Mouse (Mus musculus) forebrain, embryonic 10.5 days (tissue): ENCODE measurements around the gene Gpr25. TPM values are rescaled to one million over a fixed set of nuclear protein-coding genes. Genes with fewer than 3 reads are reported as not detected.

ENCODE experiments used
- DNase-seq: peaks from one replicate; pipeline ENCODE4 v3.0.0-alpha.2; 2017; ENCODE audit warnings: low spot score; ENCODE audit errors: extremely low spot score
- H3K27ac ChIP-seq: fragments of 300-500 bp; sonication (generic); 2 replicates; pipeline ENCODE4 v1.5.1; 2016; ENCODE audit warnings: mild to moderate bottlenecking
- H3K27me3 ChIP-seq: fragments of 300-500 bp; sonication (generic); 2 replicates; pipeline ENCODE4 v1.6.1; 2016; ENCODE audit warnings: mild to moderate bottlenecking; ENCODE audit not compliant: poor library complexity, severe bottlenecking
- H3K36me3 ChIP-seq: fragments of 300-500 bp; sonication (generic); replicated peaks from 2 replicates; pipeline ENCODE4 v1.6.1; 2016; ENCODE audit warnings: mild to moderate bottlenecking, moderate library complexity
- H3K4me1 ChIP-seq: fragments of 300-500 bp; sonication (generic); 2 replicates; pipeline ENCODE4 v1.6.1; 2016
- H3K4me3 ChIP-seq: fragments of 300-500 bp; sonication (generic); 2 replicates; pipeline ENCODE4 v1.5.1; 2016; ENCODE audit warnings: mild to moderate bottlenecking, moderate library complexity
- H3K9me3 ChIP-seq: fragments of 300-500 bp; sonication (generic); 2 replicates; pipeline ENCODE4 v1.6.1; 2016; ENCODE audit warnings: mild to moderate bottlenecking, moderate library complexity
- WGBS: fragments of 180-500 bp; shearing (Covaris S2); methylation state at CpG from one replicate; pipeline ENCODE4 v1.1.7; 2016; 5-methylcytosine and 5-hydroxymethylcytosine counted together
- polyA plus RNA-seq: library from polyadenylated mRNA; unstranded; fragments of >200 nt; fragmentation: Nextera tagmentation; extraction: Ambion mirVana; gene quantifications from 2 replicates; pipeline ENCODE4 v1.2.1, GENCODE M21; 2016

Gene Gpr25
- not detected in 2 replicates for polyA plus RNA-seq

DNA sequence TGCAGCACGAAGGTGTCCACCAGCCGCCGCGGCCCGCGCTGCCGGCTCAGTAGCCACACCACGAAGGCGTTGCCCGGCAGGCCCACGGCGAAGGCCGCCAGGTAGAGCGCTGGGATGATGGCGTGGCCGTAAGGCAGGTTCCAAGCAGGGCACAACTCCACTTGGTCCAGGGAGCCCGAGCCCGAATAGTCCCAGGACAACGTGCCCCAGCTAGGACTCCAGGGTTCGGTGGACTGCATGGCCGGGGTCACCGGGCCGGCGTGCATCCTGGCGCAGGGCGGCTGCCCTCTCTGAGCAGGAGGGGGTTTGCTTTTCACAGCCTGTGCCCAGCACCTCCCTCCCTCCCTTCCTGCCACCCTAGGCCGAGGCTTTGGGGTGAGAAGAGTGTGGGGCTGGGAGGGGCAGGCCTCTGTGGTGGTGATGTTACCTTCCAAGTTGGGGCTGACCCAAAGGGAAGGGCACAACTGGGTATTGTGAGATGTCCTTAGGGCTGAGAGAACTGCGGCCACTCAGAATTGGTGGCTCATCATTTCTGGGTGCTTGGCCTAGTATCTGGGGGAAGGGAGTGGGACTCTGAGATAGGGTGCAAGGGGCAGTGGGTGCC, at the start of gene Gpr25:
Gpr25 (minus strand) TSS at position 239 of the 604 bp plus-strand sequence.
- Histone ChIP-seq H3K27ac (peak within 1 kb of the TSS; percentile 71), H3K27me3 (peaks cover 80% of the 10 kb centered on the region), H3K9me3 (no peaks in the 10 kb centered on the region), H3K4me1 (peaks cover 31% of the 10 kb centered on the region), H3K36me3 (no peaks in the 10 kb centered on the region), H3K4me3 (peak within 1 kb of the TSS; percentile 63)
- 7% methylated on average over 28 of the region's 28 CpGs for WGBS
- no peak for DNase-seq

DNA sequence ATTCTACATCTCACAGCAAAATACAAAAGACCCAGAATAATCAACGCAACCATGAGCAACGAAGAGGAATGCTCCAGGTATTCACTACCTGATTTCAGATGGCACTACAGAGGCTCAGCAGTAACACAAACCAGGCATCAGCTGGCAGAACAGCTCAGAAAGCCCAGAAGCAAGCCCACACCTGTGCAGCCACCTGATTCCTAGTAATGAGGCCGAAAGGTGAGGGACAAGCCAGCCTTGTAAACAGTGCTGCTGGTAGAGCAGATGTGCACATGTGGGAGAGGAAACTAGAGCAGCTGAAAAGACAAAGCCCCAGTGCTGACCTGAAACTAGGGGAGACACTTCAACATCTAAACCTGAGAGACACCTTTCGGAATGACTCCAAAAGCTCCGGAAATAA, 48.5 kb upstream of the Gpr25 start:
- H3K36me3 ChIP-seq: peaks cover 2% of the 10 kb centered on the region; the same call in 1 of the 2 replicates
- no peak overlapping the region for H3K27ac ChIP-seq
- no peak for DNase-seq
- H3K9me3 ChIP-seq: no peaks in the 10 kb centered on the region
- 94% methylated on average over 5 of the region's 5 CpGs for WGBS
- no peak overlapping the region for H3K4me3 ChIP-seq
- 0 out of 2 replicates have a peak, but pooled peaks cover 2% of the 10 kb centered on the region for H3K4me1 ChIP-seq
- no peaks in the 10 kb centered on the region for H3K27me3 ChIP-seq

DNA sequence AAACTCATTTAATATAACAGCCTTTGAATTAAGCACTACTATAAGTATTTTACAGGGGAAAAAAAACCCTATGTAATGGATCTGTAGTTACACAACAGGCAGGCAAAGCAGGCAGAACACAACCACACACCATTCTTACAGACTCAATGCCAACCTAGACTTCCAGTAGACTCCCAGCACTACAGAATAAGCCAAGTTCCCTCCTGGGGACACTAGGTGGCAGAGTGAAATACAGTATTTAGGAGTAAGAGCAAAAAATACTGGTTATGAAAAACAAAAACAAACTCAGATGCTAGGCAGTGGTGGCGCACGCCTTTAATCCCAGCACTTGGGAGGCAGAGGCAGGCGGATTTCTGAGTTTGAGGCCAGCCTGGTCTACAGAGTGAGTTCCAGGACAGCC, 45.8 kb upstream of the Gpr25 start:
- Histone ChIP-seq H3K27me3 (no peaks in the 10 kb centered on the region), H3K4me3 (no peak overlapping the region), H3K4me1 (0 out of 2 replicates have a peak, but pooled peaks cover 2% of the 10 kb centered on the region), H3K27ac (no peak overlapping the region), H3K36me3 (peaks cover 13% of the 10 kb centered on the region), H3K9me3 (no peaks in the 10 kb centered on the region)
- 83% methylated on average over 3 of the region's 3 CpGs for WGBS
- no peak for DNase-seq

GRCm38 (mm10) chr1:136293961-136294360, 33.3 kb upstream of the Gpr25 start:
- Histone ChIP-seq H3K36me3 (peaks cover 40% of the 10 kb centered on the region), H3K4me3 (no peak overlapping the region), H3K27me3 (no peaks in the 10 kb centered on the region), H3K9me3 (no peaks in the 10 kb centered on the region), H3K4me1 (0 out of 2 replicates have a peak, but pooled peaks cover 2% of the 10 kb centered on the region), H3K27ac (no peak overlapping the region)
- DNase-seq: no peak

DNA sequence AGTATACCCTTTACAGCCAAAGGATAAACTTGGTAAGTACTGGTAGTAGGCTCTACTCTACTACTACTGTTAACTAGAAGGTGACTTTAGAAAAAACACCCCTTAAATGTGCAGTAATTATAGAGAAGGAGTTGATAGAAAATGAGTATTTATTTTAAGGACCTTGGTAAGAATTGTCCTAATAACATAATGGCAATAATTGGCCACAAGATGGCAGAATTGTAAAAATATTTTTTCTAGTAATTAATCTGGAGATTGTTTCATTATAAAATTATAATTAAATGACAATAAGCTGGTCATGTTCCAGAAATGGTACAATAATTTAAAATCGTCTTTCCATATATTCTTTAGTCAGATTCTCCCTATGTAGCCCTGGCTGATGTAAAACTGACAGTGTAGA, 29.1 kb upstream of the Gpr25 start:
- Histone ChIP-seq H3K9me3 (no peaks in the 10 kb centered on the region), H3K4me1 (no peaks in the 10 kb centered on the region), H3K27ac (no peak overlapping the region), H3K36me3 (peaks cover 31% of the 10 kb centered on the region), H3K27me3 (no peaks in the 10 kb centered on the region), H3K4me3 (no peak overlapping the region)
- no peak for DNase-seq
- 78% methylated on average over 1 of the region's 1 CpGs for WGBS

DNA sequence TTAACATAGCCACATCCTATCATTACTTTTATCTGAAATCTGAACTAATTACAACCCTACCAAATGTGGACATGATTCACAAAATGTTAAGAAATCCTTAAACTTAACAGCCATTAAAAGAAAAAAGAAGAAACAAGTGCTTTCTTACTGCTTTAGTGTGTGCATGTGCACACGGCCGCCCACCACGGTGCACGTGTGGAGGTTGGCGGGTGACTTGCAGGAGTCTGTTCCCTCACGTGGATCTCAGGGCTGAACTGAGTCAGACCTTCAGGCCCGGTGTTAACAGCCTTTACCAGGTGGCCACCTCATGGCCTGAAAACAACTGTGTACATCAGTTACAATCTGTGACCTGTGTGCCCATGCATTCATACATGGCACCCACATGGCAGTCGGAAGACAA, 16.7 kb upstream of the Gpr25 start:
- no peak for DNase-seq
- 92% methylated on average over 8 of the region's 8 CpGs for WGBS
- Histone ChIP-seq H3K4me1 (no peaks in the 10 kb centered on the region), H3K27me3 (no peaks in the 10 kb centered on the region), H3K9me3 (peaks cover 3% of the 10 kb centered on the region; the same call in 1 of the 2 replicates), H3K27ac (no peak overlapping the region), H3K36me3 (peaks cover 98% of the 10 kb centered on the region), H3K4me3 (no peak overlapping the region)

DNA sequence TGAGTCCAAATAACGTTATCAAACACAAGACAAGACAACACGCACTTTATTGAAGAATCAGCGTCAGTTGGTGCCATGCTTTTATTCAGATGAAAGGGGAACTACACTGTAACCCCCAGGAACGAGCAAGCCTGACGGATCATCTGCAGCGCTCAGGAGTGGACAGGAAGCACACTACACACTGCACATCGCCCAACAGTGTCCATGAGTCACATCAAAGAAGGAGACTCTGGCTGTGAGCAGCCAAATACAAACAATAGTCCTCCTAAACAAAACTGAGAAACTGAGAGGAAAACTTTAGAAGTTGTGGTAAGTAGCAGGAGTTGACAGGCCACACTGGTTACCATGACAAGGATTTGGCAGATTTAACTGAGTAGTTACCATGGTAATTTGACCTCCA, 7.6 kb upstream of the Gpr25 start:
- no peak overlapping the region for H3K27ac ChIP-seq
- H3K9me3 ChIP-seq: no peaks in the 10 kb centered on the region
- DNase-seq: no peak
- 0 out of 2 replicates have a peak, but pooled peaks cover 4% of the 10 kb centered on the region for H3K4me1 ChIP-seq
- H3K4me3 ChIP-seq: no peak overlapping the region
- WGBS: 85% methylated on average over 7 of the region's 7 CpGs
- H3K27me3 ChIP-seq: peaks cover 7% of the 10 kb centered on the region
- peaks cover 51% of the 10 kb centered on the region for H3K36me3 ChIP-seq

DNA sequence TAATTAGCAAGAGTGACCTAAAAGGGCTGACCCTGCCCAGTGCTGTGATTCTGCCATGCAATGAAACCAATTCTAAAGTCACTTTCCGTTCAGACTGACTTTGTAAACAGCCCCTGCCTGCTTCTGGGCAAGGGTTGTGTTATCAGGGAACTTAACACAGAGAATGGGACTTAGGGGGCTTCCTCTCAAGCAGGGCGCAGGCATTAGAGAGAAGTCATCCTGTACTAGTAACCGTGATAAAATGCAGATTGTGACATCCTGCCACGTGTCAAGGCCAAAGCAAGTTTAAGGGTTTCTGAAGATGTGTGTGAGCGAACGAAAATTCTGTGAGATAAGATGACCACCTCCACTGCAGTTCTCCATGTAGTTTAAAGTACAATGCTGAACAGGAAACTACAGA, 5.5 kb upstream of the Gpr25 start:
- Histone ChIP-seq H3K27me3 (peaks cover 27% of the 10 kb centered on the region), H3K4me1 (0 out of 2 replicates have a peak, but pooled peaks cover 9% of the 10 kb centered on the region), H3K9me3 (no peaks in the 10 kb centered on the region), H3K27ac (no peak overlapping the region), H3K36me3 (peaks cover 30% of the 10 kb centered on the region), H3K4me3 (no peak overlapping the region)
- DNase-seq: no peak
- WGBS: 72% methylated on average over 6 of the region's 6 CpGs

GRCm38 (mm10) chr1:136263355-136263754, 2.7 kb upstream of the Gpr25 start:
- Histone ChIP-seq H3K27me3 (peaks cover 55% of the 10 kb centered on the region), H3K27ac (no peak overlapping the region), H3K4me3 (no peak overlapping the region), H3K9me3 (no peaks in the 10 kb centered on the region), H3K4me1 (peaks cover 28% of the 10 kb centered on the region), H3K36me3 (peaks cover 7% of the 10 kb centered on the region)
- no peak for DNase-seq
- 76% methylated on average over 5 of the region's 5 CpGs for WGBS

DNA sequence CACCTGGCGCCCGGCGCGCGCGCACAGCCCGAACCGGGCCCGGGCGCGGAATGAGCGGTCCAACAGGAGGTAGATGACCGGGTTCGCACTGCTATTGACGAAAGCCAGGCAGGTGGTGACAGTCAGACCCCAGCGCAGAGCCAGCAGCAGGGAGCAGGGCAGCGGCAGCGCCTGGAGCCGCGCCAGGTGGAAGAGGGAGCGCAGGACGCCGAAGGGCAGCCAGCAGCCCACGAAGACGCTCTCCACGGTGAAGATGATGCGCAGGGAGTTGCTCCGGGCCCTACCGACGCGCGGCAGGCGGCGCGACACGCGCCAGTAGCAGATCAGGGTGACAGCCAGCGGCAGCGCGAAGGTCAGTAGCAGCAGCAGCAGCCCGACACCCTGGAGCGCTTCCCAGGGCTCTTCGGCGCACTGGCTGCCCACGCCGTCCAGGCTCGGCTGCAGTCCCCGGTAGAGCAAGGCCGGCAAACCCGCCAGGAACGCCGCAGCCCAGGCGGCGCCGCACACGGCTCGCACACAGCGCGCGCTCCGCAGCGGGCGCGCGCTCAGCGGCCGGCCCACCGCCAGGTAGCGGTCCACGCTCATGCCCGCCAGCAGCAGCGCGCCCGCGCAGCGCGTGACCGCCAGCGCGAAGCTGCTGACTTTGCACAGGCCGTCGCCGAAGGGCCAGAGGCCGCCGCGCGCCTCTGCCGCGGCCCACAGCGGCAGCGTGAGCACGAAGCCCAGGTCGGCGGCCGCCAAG, 609 bp downstream of the Gpr25 start:
- no peaks in the 10 kb centered on the region for H3K36me3 ChIP-seq
- under 1% methylated on average over 95 of the region's 95 CpGs for WGBS
- H3K9me3 ChIP-seq: no peaks in the 10 kb centered on the region
- peak overlapping the region; percentile 71 for H3K27ac ChIP-seq
- peak overlapping the region; percentile 63 for H3K4me3 ChIP-seq
- H3K4me1 ChIP-seq: peaks cover 38% of the 10 kb centered on the region
- H3K27me3 ChIP-seq: peaks cover 87% of the 10 kb centered on the region
- peak; percentile 47 for DNase-seq

DNA sequence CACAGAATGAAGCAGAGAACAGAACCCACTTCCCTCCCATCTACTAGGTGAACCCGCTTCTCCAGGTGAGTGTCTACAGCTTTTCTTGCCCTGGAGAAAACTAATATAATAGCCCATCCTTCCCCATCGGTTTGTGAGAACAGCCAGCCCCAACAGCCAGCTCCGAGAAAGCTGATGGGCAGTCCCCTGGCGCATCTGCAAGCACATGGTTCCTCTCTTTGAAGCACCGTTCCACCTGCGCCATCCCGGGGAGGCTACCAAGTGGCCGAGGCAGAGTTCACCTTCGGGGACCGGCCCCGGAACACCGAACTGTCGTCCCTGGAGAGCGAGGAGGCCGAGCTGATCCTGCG, 1.2 kb downstream of the Gpr25 start:
- H3K27me3 ChIP-seq: peaks cover 91% of the 10 kb centered on the region
- H3K4me3 ChIP-seq: peak overlapping the region; percentile 63
- H3K4me1 ChIP-seq: peaks cover 42% of the 10 kb centered on the region
- no peak overlapping the region for H3K27ac ChIP-seq
- WGBS: 3% methylated on average over 16 of the region's 16 CpGs
- H3K9me3 ChIP-seq: no peaks in the 10 kb centered on the region
- DNase-seq: no peak
- no peaks in the 10 kb centered on the region for H3K36me3 ChIP-seq

DNA sequence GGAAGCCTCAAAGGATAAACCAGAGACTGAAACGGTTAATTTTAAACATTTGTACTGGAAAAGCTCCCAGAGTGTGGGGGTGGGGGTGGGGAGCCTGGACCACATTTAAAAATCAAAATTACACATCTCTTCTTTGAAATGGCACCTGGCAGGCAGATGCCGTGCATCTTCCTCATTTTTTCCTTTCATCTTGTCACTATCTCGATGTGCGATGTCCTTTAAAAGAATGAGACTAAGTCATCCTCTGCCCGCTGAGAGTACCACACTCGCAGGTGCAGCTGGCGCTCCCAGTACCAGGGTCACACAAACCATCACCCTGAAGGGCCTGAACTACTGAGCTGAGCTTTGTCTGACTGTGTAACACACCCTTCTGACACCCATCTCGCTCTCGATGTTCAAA, 2.2 kb downstream of the Gpr25 start:
- Histone ChIP-seq H3K4me1 (peaks cover 39% of the 10 kb centered on the region), H3K4me3 (no peak overlapping the region), H3K36me3 (no peaks in the 10 kb centered on the region), H3K9me3 (no peaks in the 10 kb centered on the region), H3K27me3 (peaks cover 87% of the 10 kb centered on the region), H3K27ac (no peak overlapping the region)
- 77% methylated on average over 9 of the region's 9 CpGs for WGBS
- DNase-seq: no peak

GRCm38 (mm10) chr1:136255657-136256056, 5.0 kb downstream of the Gpr25 start:
- DNase-seq: no peak
- Histone ChIP-seq H3K27ac (no peak overlapping the region), H3K36me3 (no peaks in the 10 kb centered on the region), H3K9me3 (no peaks in the 10 kb centered on the region), H3K27me3 (peaks cover 59% of the 10 kb centered on the region), H3K4me1 (peaks cover 30% of the 10 kb centered on the region), H3K4me3 (no peak overlapping the region)
- 63% methylated on average over 8 of the region's 8 CpGs for WGBS
